Mouse (Mus musculus) MEL (cell line): Measurements from ENCODE around the gene Stx4a. TPM values are rescaled to one million over a fixed set of nuclear protein-coding genes. Genes with fewer than 3 reads are reported as not detected.
A peak's percentile ranks its signal among the peaks of the same experiment; 100 is the strongest.

Source experiments
- DNase-seq: peaks from one replicate; pipeline ENCODE4 v3.0.0; 2011; ENCODE audit warnings: low read depth, low spot score
- H3K27ac ChIP-seq: 2 replicates; pipeline ENCODE4 v1.5.1; 2012; ENCODE audit warnings: low read depth, mild to moderate bottlenecking, control low read depth, low read length, moderate library complexity; ENCODE audit not compliant: control insufficient read depth
- H3K27me3 ChIP-seq, 2 experiments: fragments of 150-350 bp in 1 of 2; sonication (generic) in 1 of 2; 2 replicates each; pipeline ENCODE4 v1.6.1; 2012; ENCODE audit warnings: low read length in 2 of 2, mild to moderate bottlenecking in 2 of 2, improper control_type of control experiment in 1 of 2, moderate library complexity in 1 of 2; ENCODE audit not compliant: insufficient read depth in 2 of 2, control insufficient read depth in 1 of 2
- H3K36me3 ChIP-seq, 2 experiments: 2 replicates each; pipeline ENCODE4 v1.6.1; 2012 to 2014; ENCODE audit warnings: low read length in 2 of 2, improper control_type of control experiment in 1 of 2, inconsistent platforms in 1 of 2, mild to moderate bottlenecking in 1 of 2; ENCODE audit not compliant: insufficient read depth in 2 of 2, control insufficient read depth in 1 of 2
- H3K4me1 ChIP-seq, 2 experiments: fragments of 150-350 bp in 1 of 2; sonication (generic) in 1 of 2; 2 replicates each; pipeline ENCODE4 v1.6.1; 2012; ENCODE audit warnings: low read length in 2 of 2, improper control_type of control experiment in 1 of 2, mild to moderate bottlenecking in 1 of 2; ENCODE audit not compliant: insufficient read depth in 2 of 2, control insufficient read depth in 1 of 2
- H3K4me3 ChIP-seq, 2 experiments: fragments of 150-350 bp in 1 of 2; sonication (generic) in 1 of 2; 2 replicates each; pipeline ENCODE4 v1.5.1; 2012; ENCODE audit warnings: low read depth in 2 of 2, low read length in 2 of 2, mild to moderate bottlenecking in 2 of 2, moderate library complexity in 2 of 2, control low read depth in 1 of 2, improper control_type of control experiment in 1 of 2; ENCODE audit not compliant: control insufficient read depth in 1 of 2, insufficient read depth in 1 of 2
- H3K79me2 ChIP-seq: 2 replicates; pipeline ENCODE4 v1.6.1; 2012; ENCODE audit warnings: mild to moderate bottlenecking, low read length, moderate library complexity; ENCODE audit not compliant: control insufficient read depth, poor library complexity, insufficient read depth
- H3K9ac ChIP-seq: 2 replicates; pipeline ENCODE4 v1.6.1; 2012; ENCODE audit warnings: low read depth, mild to moderate bottlenecking, control low read depth, low read length, moderate library complexity; ENCODE audit not compliant: control insufficient read depth, poor library complexity, severe bottlenecking
- H3K9me3 ChIP-seq: fragments of 150-350 bp; sonication (generic); replicated peaks from 2 replicates; pipeline ENCODE4 v1.6.1; 2012; ENCODE audit warnings: mild to moderate bottlenecking, low read length, improper control_type of control experiment, moderate library complexity; ENCODE audit not compliant: insufficient read depth
- BHLHE40 ChIP-seq: IDR thresholded peaks from 2 replicates; pipeline ENCODE4 v1.6.1; 2012; ENCODE audit warnings: low read depth, mild to moderate bottlenecking, inconsistent platforms, low read length, improper control_type of control experiment, borderline replicate concordance
- CHD1 ChIP-seq: IDR thresholded peaks from 2 replicates; pipeline ENCODE4 v1.6.1; 2012; ENCODE audit warnings: low read depth, mild to moderate bottlenecking, inconsistent platforms, low read length, improper control_type of control experiment
- CTCF ChIP-seq, 3 experiments: IDR thresholded peaks in 2 of 3; conservative IDR thresholded peaks in 1 of 3; 2 replicates each; pipeline ENCODE4 v1.5.1; 2011 to 2012; ENCODE audit warnings: low read length in 3 of 3, low read depth in 2 of 3, mild to moderate bottlenecking in 2 of 3, improper control_type of control experiment in 1 of 3, inconsistent platforms in 1 of 3, mixed read lengths in 1 of 3, moderate library complexity in 1 of 3; ENCODE audit not compliant: control insufficient read depth in 1 of 3, insufficient read depth in 1 of 3, poor library complexity in 1 of 3, severe bottlenecking in 1 of 3
- EP300 ChIP-seq, 2 experiments: IDR thresholded peaks; 2 replicates each; pipeline ENCODE4 v1.6.1; 2011; ENCODE audit warnings: improper control_type of control experiment in 2 of 2, low read length in 2 of 2, low read depth in 1 of 2, mild to moderate bottlenecking in 1 of 2
- ETS1 ChIP-seq: IDR thresholded peaks from 2 replicates; pipeline ENCODE4 v1.6.1; 2012; ENCODE audit warnings: low read depth, mild to moderate bottlenecking, inconsistent platforms, low read length, improper control_type of control experiment, moderate library complexity
- GATA1 ChIP-seq: IDR thresholded peaks from 2 replicates; pipeline ENCODE4 v1.6.1; 2011; ENCODE audit warnings: low read depth, low read length, improper control_type of control experiment
- HCFC1 ChIP-seq: IDR thresholded peaks from 2 replicates; pipeline ENCODE4 v1.6.1; 2012; ENCODE audit warnings: low read depth, mild to moderate bottlenecking, inconsistent platforms, low read length, improper control_type of control experiment, moderate library complexity
- JUND ChIP-seq: IDR thresholded peaks from 2 replicates; pipeline ENCODE4 v1.6.1; 2011; ENCODE audit warnings: low read depth, mild to moderate bottlenecking, improper control_type of control experiment, low read length
- MAX ChIP-seq: IDR thresholded peaks from 2 replicates; pipeline ENCODE4 v1.6.1; 2011; ENCODE audit warnings: low read length, improper control_type of control experiment
- MAZ ChIP-seq: IDR thresholded peaks from 2 replicates; pipeline ENCODE4 v1.6.1; 2012; ENCODE audit warnings: low read depth, mild to moderate bottlenecking, inconsistent platforms, low read length, improper control_type of control experiment
- MEF2A ChIP-seq: IDR thresholded peaks from 2 replicates; pipeline ENCODE4 v1.6.1; 2014; ENCODE audit warnings: low read depth, mild to moderate bottlenecking, inconsistent platforms, low read length, improper control_type of control experiment; ENCODE audit not compliant: poor library complexity, insufficient replicate concordance, severe bottlenecking; ENCODE audit errors: extremely low read depth
- MXI1 ChIP-seq: IDR thresholded peaks from 2 replicates; pipeline ENCODE4 v1.6.1; 2011; ENCODE audit warnings: mild to moderate bottlenecking, low read depth, low read length, improper control_type of control experiment
- MYC ChIP-seq: IDR thresholded peaks from 2 replicates; pipeline ENCODE4 v1.6.1; 2011; ENCODE audit warnings: low read depth, mild to moderate bottlenecking, low read length, improper control_type of control experiment, moderate library complexity
- NRF1 ChIP-seq: IDR thresholded peaks from 2 replicates; pipeline ENCODE4 v1.6.1; 2014; ENCODE audit warnings: low read depth, mild to moderate bottlenecking, inconsistent platforms, low read length, improper control_type of control experiment, moderate library complexity; ENCODE audit not compliant: poor library complexity, insufficient read depth, severe bottlenecking
- POLR2A ChIP-seq, 2 experiments: IDR thresholded peaks; 2 replicates each; pipeline ENCODE4 v1.6.1; 2011 to 2012; ENCODE audit warnings: low read length in 2 of 2, mild to moderate bottlenecking in 2 of 2, control low read depth in 1 of 2, improper control_type of control experiment in 1 of 2, low read depth in 1 of 2, moderate library complexity in 1 of 2; ENCODE audit not compliant: control insufficient read depth in 1 of 2, insufficient read depth in 1 of 2, poor library complexity in 1 of 2
- RAD21 ChIP-seq: IDR thresholded peaks from 2 replicates; pipeline ENCODE4 v1.6.1; 2011; ENCODE audit warnings: mild to moderate bottlenecking, low read depth, low read length, improper control_type of control experiment
- RCOR1 ChIP-seq: IDR thresholded peaks from 2 replicates; pipeline ENCODE4 v1.6.1; 2012; ENCODE audit warnings: low read depth, mild to moderate bottlenecking, inconsistent platforms, low read length, improper control_type of control experiment
- SIN3A ChIP-seq: IDR thresholded peaks from 2 replicates; pipeline ENCODE4 v1.6.1; 2012; ENCODE audit warnings: low read length, improper control_type of control experiment, inconsistent platforms
- SMC3 ChIP-seq: IDR thresholded peaks from 2 replicates; pipeline ENCODE4 v1.6.1; 2011; ENCODE audit warnings: low read depth, low read length, improper control_type of control experiment
- TAL1 ChIP-seq: IDR thresholded peaks from 2 replicates; pipeline ENCODE4 v1.6.1; 2012; ENCODE audit warnings: mild to moderate bottlenecking, inconsistent platforms, low read length, moderate library complexity, mixed read lengths
- TBP ChIP-seq: IDR thresholded peaks from 2 replicates; pipeline ENCODE4 v1.8.0; 2011; ENCODE audit warnings: low read depth, low read length, improper control_type of control experiment
- USF1 ChIP-seq: IDR thresholded peaks from 2 replicates; pipeline ENCODE4 v1.6.1; 2014; ENCODE audit warnings: low read depth, mild to moderate bottlenecking, inconsistent platforms, low read length, improper control_type of control experiment, moderate library complexity
- USF2 ChIP-seq, 2 experiments: IDR thresholded peaks; 2 replicates each; pipeline ENCODE4 v1.6.1; 2011 to 2012; ENCODE audit warnings: improper control_type of control experiment in 2 of 2, low read length in 2 of 2, borderline replicate concordance in 1 of 2, inconsistent platforms in 1 of 2, low read depth in 1 of 2, mild to moderate bottlenecking in 1 of 2; ENCODE audit not compliant: insufficient read depth in 1 of 2
- ZC3H11A ChIP-seq: IDR thresholded peaks from 2 replicates; pipeline ENCODE4 v1.6.1; 2012; ENCODE audit warnings: low read depth, mild to moderate bottlenecking, inconsistent platforms, low read length, improper control_type of control experiment
- ZKSCAN1 ChIP-seq: IDR thresholded peaks from 2 replicates; pipeline ENCODE4 v1.6.1; 2012; ENCODE audit warnings: low read depth, mild to moderate bottlenecking, inconsistent platforms, low read length, improper control_type of control experiment, moderate library complexity
- ZMIZ1 ChIP-seq: IDR thresholded peaks from 2 replicates; pipeline ENCODE4 v1.6.1; 2012; ENCODE audit warnings: low read depth, mild to moderate bottlenecking, inconsistent platforms, low read length, improper control_type of control experiment, moderate library complexity
- polyA plus RNA-seq, 2 experiments: library from polyadenylated mRNA; stranded (reverse) in 1 of 2; unstranded in 1 of 2; fragments of >175 nt in 1 of 2; fragments of >200 nt in 1 of 2; gene quantifications; 2 replicates each; pipeline versions ENCODE4 v1.2.1 to v1.2.4; 2012; ENCODE audit warnings: low replicate concordance in 2 of 2, low read depth in 1 of 2; ENCODE audit not compliant: insufficient read length in 2 of 2, insufficient read depth in 1 of 2, missing spikeins in 1 of 2
- total RNA-seq: library from RNA; depleted of rRNA; stranded (reverse); fragments of 300-350 nt; gene quantifications from 2 replicates; pipeline ENCODE4 v1.2.3, GENCODE M21; 2012

The Stx4a gene
- total and polyA plus RNA-seq, 3 experiments = 47.8 to 121 TPM; not detected in 1

DNA sequence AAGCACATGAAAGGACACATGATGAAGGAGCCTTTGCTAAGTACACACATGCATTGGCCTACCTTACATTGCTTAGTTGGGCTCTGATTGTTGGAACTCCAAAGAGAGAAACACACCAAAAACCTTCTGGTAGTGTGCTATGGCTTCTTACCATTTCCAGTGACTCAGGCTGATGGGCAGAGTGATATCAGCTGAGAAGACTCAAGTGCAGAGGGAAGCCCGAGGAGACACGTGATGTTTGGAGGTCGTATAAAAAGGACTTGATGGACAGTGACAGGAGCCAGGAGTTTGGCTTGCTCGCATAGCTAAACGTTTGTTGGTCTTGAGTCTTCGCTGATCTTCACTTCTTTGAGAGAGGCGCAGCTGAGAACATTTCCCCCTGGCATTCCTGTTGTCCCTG is 73.4 kb downstream of the Stx4a start:
- Histone ChIP-seq H3K4me1 (peaks cover 23 to 44% of the 10 kb centered on the region in 2 experiments), H3K4me3 (no peak overlapping the region), H3K27me3 (no peaks in the 10 kb centered on the region), H3K9ac (peak overlapping the region; percentile 13; the same call in 1 of the 2 replicates), H3K36me3 (peaks cover 0 to 27% of the 10 kb centered on the region in 2 experiments; a peak in 2 of 4 replicates), H3K9me3 (no peaks in the 10 kb centered on the region)
- TF ChIP-seq TBP = 0 out of 2 replicates have a peak, but pooled peaks have one; percentile 27
- 0 out of 4 replicates have a peak, but pooled peaks of 1 of the 2 experiments have one; percentile 3 for TF ChIP-seq EP300 (IDR thresholded peaks at IDR 0.05; ENCODE audit: low read depth in 1 of 2, low read length in 2 of 2)
- no peak for TF ChIP-seq RAD21
- TF ChIP-seq BHLHE40 = peak; percentile 42; the same call in 1 of the 2 replicates
- TF ChIP-seq MXI1 = peak; percentile 62
- peak; percentile 53 for TF ChIP-seq GATA1
- TF ChIP-seq USF1 = peak; percentile 84
- TF ChIP-seq SIN3A = peak; percentile 40; the same call in 1 of the 2 replicates
- TF ChIP-seq MYC = no peak
- TF ChIP-seq USF2 (IDR thresholded peaks at IDR 0.05; ENCODE audit: borderline replicate concordance in 1 of 2, insufficient read depth in 1 of 2, low read depth in 1 of 2, low read length in 2 of 2) = 0 out of 4 replicates have a peak, but pooled peaks of 1 of the 2 experiments have one; percentile 44
- peak; percentile 56; the same call in 1 of the 2 replicates for TF ChIP-seq MAX
- no peak for TF ChIP-seq CTCF (IDR thresholded peaks at IDR 0.05 in 2 of 3, conservative IDR thresholded peaks at IDR 0.05 in 1 of 3; ENCODE audit: control insufficient read depth in 1 of 3, insufficient read depth in 1 of 3, low read depth in 2 of 3, low read length in 3 of 3, poor library complexity in 1 of 3, severe bottlenecking in 1 of 3)
- TF ChIP-seq, all 39 proteins: peak for 9
- Histone ChIP-seq H3K79me2 (no peaks in the 10 kb centered on the region), H3K27ac (peak overlapping the region; percentile 58)
- DNase-seq = peak; percentile 69

DNA sequence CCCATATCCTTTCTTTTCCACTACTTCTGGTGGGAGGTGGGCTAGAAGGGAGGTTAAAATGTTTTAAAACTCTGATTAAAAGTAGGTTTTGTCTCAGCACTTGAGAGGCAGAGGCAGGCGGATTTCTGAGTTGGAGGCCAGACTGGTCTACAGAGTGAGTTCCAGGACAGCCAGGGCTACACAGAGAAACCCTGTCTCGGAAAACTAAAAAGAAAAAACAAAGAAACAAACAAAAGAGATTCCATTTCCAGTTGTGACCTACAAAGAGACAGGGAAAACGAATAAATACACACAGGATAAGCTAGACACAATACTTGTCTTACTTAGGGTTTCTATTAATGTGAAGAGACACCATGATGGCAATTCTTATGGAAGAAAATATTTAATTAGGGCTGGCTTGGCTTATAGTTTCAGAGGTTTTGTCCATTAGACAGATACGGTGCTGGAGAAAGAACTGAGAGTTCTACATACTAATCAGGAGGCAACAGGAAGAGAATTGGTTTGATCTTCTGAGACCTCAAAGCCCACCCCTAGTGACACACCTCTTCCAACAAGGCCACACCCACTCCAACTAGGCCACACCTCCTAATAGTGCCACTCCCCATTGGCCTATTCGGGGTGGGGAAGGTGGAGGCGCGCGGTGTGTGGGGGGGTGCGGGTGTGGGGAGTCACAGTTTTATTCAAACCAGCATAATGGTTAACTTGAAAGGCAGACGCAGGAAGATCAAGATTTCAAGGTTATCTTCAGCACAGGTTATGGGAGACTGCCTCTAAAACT is 74.3 kb downstream of the Stx4a start:
- no peak for TF ChIP-seq EP300 (IDR thresholded peaks at IDR 0.05; ENCODE audit: low read depth in 1 of 2, low read length in 2 of 2)
- TF ChIP-seq MEF2A = no peak
- peak; percentile 98 for TF ChIP-seq ZMIZ1
- no peak for TF ChIP-seq ETS1
- TF ChIP-seq RCOR1 = no peak; the same call in 1 of the 2 replicates
- TF ChIP-seq RAD21 = no peak
- TF ChIP-seq MXI1 = no peak
- peak; percentile 16; the same call in 1 of the 2 replicates for TF ChIP-seq HCFC1
- TF ChIP-seq MAZ = 0 out of 2 replicates have a peak, but pooled peaks have one; percentile 26
- no peak for TF ChIP-seq ZKSCAN1
- no peak for TF ChIP-seq MYC
- TF ChIP-seq TBP = peak; percentile 76
- no peak for TF ChIP-seq ZC3H11A
- no peak for TF ChIP-seq NRF1
- TF ChIP-seq JUND = no peak
- no peak for TF ChIP-seq SMC3
- TF ChIP-seq CHD1 = no peak
- peak in 1 of 2 experiments; percentile 34; a peak in 1 of 4 replicates for TF ChIP-seq POLR2A (IDR thresholded peaks at IDR 0.05; ENCODE audit: control insufficient read depth in 1 of 2, insufficient read depth in 1 of 2, low read depth in 1 of 2, low read length in 2 of 2, poor library complexity in 1 of 2)
- no peak for TF ChIP-seq USF2 (IDR thresholded peaks at IDR 0.05; ENCODE audit: borderline replicate concordance in 1 of 2, insufficient read depth in 1 of 2, low read depth in 1 of 2, low read length in 2 of 2)
- no peak for TF ChIP-seq TAL1
- no peak for TF ChIP-seq GATA1
- no peaks in the 10 kb centered on the region for H3K9me3 ChIP-seq
- H3K9ac ChIP-seq = peak overlapping the region; percentile 27
- 0 out of 2 replicates have a peak overlapping the region, but pooled peaks have one; percentile 58 for H3K27ac ChIP-seq
- no peaks in the 10 kb centered on the region for H3K27me3 ChIP-seq
- H3K4me3 ChIP-seq = peak overlapping the region; percentile 29 to 66
- no peaks in the 10 kb centered on the region for H3K79me2 ChIP-seq
- peak; percentile 83 for DNase-seq
- H3K4me1 ChIP-seq = peaks cover 23 to 44% of the 10 kb centered on the region in 2 experiments
- H3K36me3 ChIP-seq = peaks cover 0 to 27% of the 10 kb centered on the region in 2 experiments; a peak in 2 of 4 replicates
